Mouse (Mus musculus) ovary, adult 18-20 months (tissue): ENCODE measurements at regions not wholly inside any gene's neighbourhood (a gene's known extent, or its start where the extent isn't known, plus 50 kb on each side); places are given as distances from the start of the nearest gene placed in this dataset.

Source experiments
- DNase-seq: peaks from one replicate; pipeline ENCODE4 v3.0.0; 2022; ENCODE audit warnings: low spot score, mixed read lengths

- no peak for DNase-seq
Observed at GRCm38 (mm10) chr3:40076824-40077223, 454.3 kb upstream of the Intu start.

GRCm38 (mm10) chr3:40085116-40085515, 446.0 kb upstream of the Intu start:
- DNase-seq, result no peak

- DNase-seq, result no peak
Observed at GRCm38 (mm10) chr3:40091773-40092343, 439.2 kb upstream of the Intu start.

GRCm38 (mm10) chr3:40092765-40093368, 438.2 kb upstream of the Intu start:
- DNase-seq, result no peak

GRCm38 (mm10) chr3:40094040-40094439, 437.0 kb upstream of the Intu start:
- DNase-seq, result no peak

- DNase-seq, result no peak
Observed at GRCm38 (mm10) chr3:40094701-40095100, 436.4 kb upstream of the Intu start.

- DNase-seq, result no peak
Observed at GRCm38 (mm10) chr3:40102698-40103097, 428.4 kb upstream of the Intu start.

GRCm38 (mm10) chr3:40114811-40115210, 416.3 kb upstream of the Intu start:
- DNase-seq, result no peak

- DNase-seq, result no peak
Observed at GRCm38 (mm10) chr3:40118551-40118950, 412.5 kb upstream of the Intu start.

GRCm38 (mm10) chr3:40119462-40119861, 411.6 kb upstream of the Intu start:
- DNase-seq, result no peak

- DNase-seq, result no peak
Observed at GRCm38 (mm10) chr3:40120298-40120875, 410.7 kb upstream of the Intu start.

GRCm38 (mm10) chr3:40123558-40124236, 407.4 kb upstream of the Intu start:
- no peak for DNase-seq

- no peak for DNase-seq
Observed at GRCm38 (mm10) chr3:40126903-40127302, 404.2 kb upstream of the Intu start.

GRCm38 (mm10) chr3:40130858-40131584, 400.1 kb upstream of the Intu start:
- DNase-seq, result no peak

- no peak for DNase-seq
Observed at GRCm38 (mm10) chr3:40138671-40139070, 392.4 kb upstream of the Intu start.

GRCm38 (mm10) chr3:40142229-40142628, 388.9 kb upstream of the Intu start:
- DNase-seq, result no peak

GRCm38 (mm10) chr3:40158631-40159030, 372.5 kb upstream of the Intu start:
- no peak for DNase-seq

GRCm38 (mm10) chr3:40159591-40160145, 371.4 kb upstream of the Intu start:
- no peak for DNase-seq

- DNase-seq, result no peak
Observed at GRCm38 (mm10) chr3:40164181-40164580, 366.9 kb upstream of the Intu start.

- no peak for DNase-seq
Observed at GRCm38 (mm10) chr3:40167970-40168626, 363.0 kb upstream of the Intu start.

- DNase-seq, result no peak
Observed at GRCm38 (mm10) chr3:40169590-40169989, 361.5 kb upstream of the Intu start.
